Mouse (Mus musculus): ENCODE results near the gene Artn.

- TF ChIP-seq CTCF (IDR thresholded peaks at IDR 0.05; ENCODE audit: low read depth): no peak
- TF ChIP-seq EP300 (optimal IDR thresholded peaks at IDR 0.05): no peak
Observed at GRCm38 (mm10) chr4:117979181-117979580, 49.6 kb upstream of the Artn start.
